Mouse (Mus musculus): Measurements from ENCODE around the gene Olfr961.

DNA sequence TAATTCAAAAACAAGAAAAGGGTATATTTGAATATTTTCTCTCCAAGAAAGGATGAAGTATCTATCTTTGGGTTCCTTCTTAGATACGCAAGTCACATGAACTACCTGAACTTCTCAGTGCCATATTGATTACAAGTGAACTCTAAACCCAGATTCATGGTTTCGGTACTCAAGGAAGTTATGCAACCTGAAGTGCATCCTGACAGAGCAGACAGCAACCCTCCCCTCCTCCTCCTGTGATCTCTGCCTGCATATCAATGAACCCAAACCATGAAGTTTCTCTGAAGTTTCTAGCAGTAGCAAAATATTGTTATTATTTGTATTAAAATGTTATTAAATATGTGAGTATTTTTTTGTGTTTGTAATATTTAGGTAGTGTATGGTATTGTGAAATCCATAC is 33.7 kb downstream of the Olfr961 start:
- TF ChIP-seq E2F4 (IDR thresholded peaks at IDR 0.05; ENCODE audit: insufficient replicate concordance, low read depth, low read length) (no peak), MAZ (IDR thresholded peaks at IDR 0.05; ENCODE audit: low read depth, low read length) (no peak), POLR2A (IDR thresholded peaks at IDR 0.05; ENCODE audit: low read depth, low read length) (no peak), BHLHE40 (IDR thresholded peaks at IDR 0.05; ENCODE audit: low read depth, low read length) (no peak), CHD1 (IDR thresholded peaks at IDR 0.05; ENCODE audit: low read depth, low read length) (no peak), SMC3 (IDR thresholded peaks at IDR 0.05; ENCODE audit: low read depth, low read length) (no peak), POLR2AphosphoS2 (IDR thresholded peaks at IDR 0.05; ENCODE audit: low read depth, low read length) (no peak), CTCF (conservative IDR thresholded peaks at IDR 0.05 in 1 of 2, IDR thresholded peaks at IDR 0.05 in 1 of 2; ENCODE audit: low read depth in 2 of 2, low read length in 2 of 2) (no peak), MAX (IDR thresholded peaks at IDR 0.05; ENCODE audit: low read length) (no peak), MEF2A (IDR thresholded peaks at IDR 0.05; ENCODE audit: borderline replicate concordance, low read depth, low read length) (no peak), MYC (IDR thresholded peaks at IDR 0.05; ENCODE audit: low read depth, low read length) (no peak), CHD2 (IDR thresholded peaks at IDR 0.05; ENCODE audit: low read length) (no peak), JUND (conservative IDR thresholded peaks at IDR 0.05; ENCODE audit: low read depth, low read length) (no peak), ETS1 (conservative IDR thresholded peaks at IDR 0.05; ENCODE audit: low read depth, low read length) (no peak)
